Mouse (Mus musculus) kidney, adult 2 months (tissue): Measurements from ENCODE around the gene Snip1.

Experiments
- CTCF ChIP-seq: fragments of 200-500 bp; conservative IDR thresholded peaks from 2 replicates; pipeline ENCODE4 v1.5.1; 2011; ENCODE audit warnings: low read depth, mild to moderate bottlenecking, control low read depth, low read length, moderate library complexity, mixed read lengths; ENCODE audit not compliant: insufficient read depth, insufficient read length
- POLR2A ChIP-seq: fragments of 200-500 bp; IDR thresholded peaks from one replicate; pipeline ENCODE4 v1.6.1; 2011; ENCODE audit warnings: low read depth, low read length, control low read depth

- TF ChIP-seq CTCF (peak; percentile 86), POLR2A (no peak)
These were observed 48.2 kb downstream of the Snip1 start for GRCm38 (mm10) chr4:125114638-125115037.
